Mouse (Mus musculus): Measurements from ENCODE around the gene Abce1. TPM values are rescaled to one million over a fixed set of nuclear protein-coding genes. Genes with fewer than 3 reads are reported as not detected.
"Not testable (repeated sequence)": the region's sequence is repeated elsewhere in the genome, so short reads cannot be mapped to it uniquely, and the experiment has no call there.

Gene Abce1
- polyA plus RNA-seq, 1 experiment from 2014 or later: 160 TPM

DNA sequence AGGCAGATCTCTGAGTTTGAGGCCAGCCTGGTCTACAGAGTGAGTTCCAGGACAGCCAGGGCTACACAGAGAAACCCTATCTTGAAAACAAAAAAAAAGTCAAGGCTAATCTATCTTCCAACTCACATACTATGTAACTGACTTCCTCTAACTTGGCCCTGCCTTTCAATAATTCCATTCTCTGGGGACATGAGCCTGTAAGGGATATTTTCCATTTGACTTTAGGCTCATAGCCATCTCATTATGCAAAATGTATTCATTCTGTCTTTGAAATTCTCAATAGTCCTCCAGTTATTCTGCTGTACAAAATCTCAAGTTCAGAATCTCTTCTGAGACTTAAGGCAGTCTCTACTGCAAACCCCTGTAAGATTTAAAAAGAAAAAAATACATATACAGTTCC lies 10.0 kb upstream of the Abce1 start:
- no peak overlapping the region for H3K4me2 ChIP-seq (ENCODE audit: low read depth, low read length)
- H3K4me3 ChIP-seq (ENCODE audit: low read depth, low read length): no peak overlapping the region
- no peak overlapping the region for H3K9ac ChIP-seq (replicated peaks; ENCODE audit: low read length)
- DNase-seq (ENCODE audit: low spot score) (no peak), ATAC-seq (replicated peaks; ENCODE audit: insufficient number of reproducible peaks, low FRiP score, low TSS enrichment, low read depth) (no peak)
- no peaks in the 10 kb centered on the region for H3K36me3 ChIP-seq (replicated peaks; ENCODE audit: control insufficient read depth, insufficient read depth, low read depth, low read length)
- no peaks in the 10 kb centered on the region for H3K27me3 ChIP-seq (ENCODE audit: control insufficient read depth, insufficient read depth, low read length)
- no peaks in the 10 kb centered on the region for H3K4me1 ChIP-seq (ENCODE audit: control insufficient read depth, insufficient read depth, low read length)
- H3K9me3 ChIP-seq (replicated peaks; ENCODE audit: control insufficient read depth, low read length): no peaks in the 10 kb centered on the region
- H3K27ac ChIP-seq (replicated peaks; ENCODE audit: low read depth, low read length): no peak overlapping the region

- whole genome bisulfite sequencing: 53% methylated on average over 5 of the region's 6 CpGs
- Histone ChIP-seq H3K27me3 (ENCODE audit: control insufficient read depth, insufficient read depth, low read length) (no peaks in the 10 kb centered on the region), H3K9ac (replicated peaks; ENCODE audit: low read length) (no peak overlapping the region), H3K27ac (replicated peaks; ENCODE audit: low read depth, low read length) (no peak overlapping the region), H3K4me3 (ENCODE audit: low read depth, low read length) (no peak overlapping the region), H3K4me2 (ENCODE audit: low read depth, low read length) (no peak overlapping the region), H3K9me3 (replicated peaks; ENCODE audit: control insufficient read depth, low read length) (no peaks in the 10 kb centered on the region), H3K36me3 (replicated peaks; ENCODE audit: control insufficient read depth, insufficient read depth, low read depth, low read length) (no peaks in the 10 kb centered on the region), H3K4me1 (ENCODE audit: control insufficient read depth, insufficient read depth, low read length) (no peaks in the 10 kb centered on the region)
- DNase-seq (ENCODE audit: low spot score) (no peak), ATAC-seq (replicated peaks; ENCODE audit: insufficient number of reproducible peaks, low FRiP score, low TSS enrichment, low read depth) (no peak)
Observed at GRCm38 (mm10) chr8:79712676-79713075, 1.1 kb upstream of the Abce1 start.

GRCm38 (mm10) chr8:79706687-79707086 lies 4.9 kb downstream of the Abce1 start:
- no peaks in the 10 kb centered on the region for H3K27me3 ChIP-seq (ENCODE audit: control insufficient read depth, insufficient read depth, low read length)
- H3K4me1 ChIP-seq (ENCODE audit: control insufficient read depth, insufficient read depth, low read length): no peaks in the 10 kb centered on the region
- peaks cover 11% of the 10 kb centered on the region; the same call in 1 of the 2 replicates for H3K36me3 ChIP-seq (replicated peaks; ENCODE audit: control insufficient read depth, insufficient read depth, low read depth, low read length)
- DNase-seq (ENCODE audit: low spot score): no peak
- no peak overlapping the region for H3K4me2 ChIP-seq (ENCODE audit: low read depth, low read length)
- H3K9ac ChIP-seq (replicated peaks; ENCODE audit: low read length): no peak overlapping the region
- 92% methylated on average over 3 of the region's 3 CpGs for WGBS
- no peak overlapping the region for H3K4me3 ChIP-seq (ENCODE audit: low read depth, low read length)
- no peak for ATAC-seq (replicated peaks; ENCODE audit: insufficient number of reproducible peaks, low FRiP score, low TSS enrichment, low read depth)
- no peak overlapping the region for H3K27ac ChIP-seq (replicated peaks; ENCODE audit: low read depth, low read length)
- no peaks in the 10 kb centered on the region for H3K9me3 ChIP-seq (replicated peaks; ENCODE audit: control insufficient read depth, low read length)

- H3K36me3 ChIP-seq (replicated peaks; ENCODE audit: control insufficient read depth, insufficient read depth, low read depth, low read length): peaks cover 11% of the 10 kb centered on the region
- ATAC-seq (replicated peaks; ENCODE audit: insufficient number of reproducible peaks, low FRiP score, low TSS enrichment, low read depth) (no peak), DNase-seq (ENCODE audit: low spot score) (no peak)
- no peak overlapping the region for H3K27ac ChIP-seq (replicated peaks; ENCODE audit: low read depth, low read length)
- no peaks in the 10 kb centered on the region for H3K4me1 ChIP-seq (ENCODE audit: control insufficient read depth, insufficient read depth, low read length)
- WGBS: 87% methylated on average over 2 of the region's 2 CpGs
- H3K9me3 ChIP-seq (replicated peaks; ENCODE audit: control insufficient read depth, low read length): no peaks in the 10 kb centered on the region
- no peak overlapping the region for H3K4me2 ChIP-seq (ENCODE audit: low read depth, low read length)
- H3K27me3 ChIP-seq (ENCODE audit: control insufficient read depth, insufficient read depth, low read length): no peaks in the 10 kb centered on the region
- H3K9ac ChIP-seq (replicated peaks; ENCODE audit: low read length): no peak overlapping the region
- H3K4me3 ChIP-seq (ENCODE audit: low read depth, low read length): no peak overlapping the region
Observed at GRCm38 (mm10) chr8:79692531-79692930, 19.0 kb downstream of the Abce1 start.

DNA sequence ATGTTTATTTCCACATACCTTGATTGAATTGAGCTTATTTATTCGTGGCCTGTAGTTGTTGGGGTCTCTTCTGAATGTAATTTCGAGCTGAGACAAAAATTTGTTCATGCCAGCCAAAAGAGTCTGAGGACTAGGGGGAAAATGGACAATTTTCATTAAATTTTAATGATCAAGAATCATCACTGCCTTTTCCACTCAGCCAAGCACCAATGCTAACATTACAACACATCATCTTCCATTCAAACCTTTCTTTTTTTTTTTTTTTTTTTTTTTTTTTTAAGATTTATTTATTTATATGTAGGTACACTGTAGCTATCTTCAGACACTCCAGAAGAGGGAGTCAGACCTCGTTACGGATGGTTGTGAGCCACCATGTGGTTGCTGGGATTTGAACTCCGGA lies 25.6 kb downstream of the Abce1 start:
- H3K36me3 ChIP-seq (replicated peaks; ENCODE audit: control insufficient read depth, insufficient read depth, low read depth, low read length); H3K4me1 ChIP-seq (ENCODE audit: control insufficient read depth, insufficient read depth, low read length); DNase-seq (ENCODE audit: low spot score); H3K27me3 ChIP-seq (ENCODE audit: control insufficient read depth, insufficient read depth, low read length); H3K4me3 ChIP-seq (ENCODE audit: low read depth, low read length); ATAC-seq (replicated peaks; ENCODE audit: insufficient number of reproducible peaks, low FRiP score, low TSS enrichment, low read depth); H3K4me2 ChIP-seq (ENCODE audit: low read depth, low read length); H3K9ac ChIP-seq (replicated peaks; ENCODE audit: low read length); H3K9me3 ChIP-seq (replicated peaks; ENCODE audit: control insufficient read depth, low read length); H3K27ac ChIP-seq (replicated peaks; ENCODE audit: low read depth, low read length): not testable (repeated sequence)
- WGBS: 95% methylated on average over 5 of the region's 5 CpGs

DNA sequence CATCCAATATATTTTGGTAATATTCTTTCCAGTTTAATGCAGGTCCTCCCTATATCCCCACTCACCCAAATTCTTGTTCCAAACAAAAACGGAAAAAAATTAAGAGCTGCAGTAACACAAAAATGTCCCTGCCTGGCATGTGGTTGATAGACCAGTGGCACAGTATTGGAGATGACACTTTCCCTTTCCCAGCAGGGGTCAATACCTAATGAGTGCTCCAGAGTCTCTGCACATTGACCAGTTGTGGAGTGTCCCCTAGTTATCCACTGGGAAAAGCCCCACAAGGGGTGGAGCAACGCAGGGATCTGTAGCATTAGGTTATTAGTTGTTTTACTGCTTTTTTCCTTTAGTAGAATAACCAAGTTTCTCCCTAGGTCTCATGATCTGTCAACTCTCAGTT lies 30.6 kb downstream of the Abce1 start:
- H3K9me3 ChIP-seq (replicated peaks; ENCODE audit: control insufficient read depth, low read length): no peaks in the 10 kb centered on the region
- no peak for ATAC-seq (replicated peaks; ENCODE audit: insufficient number of reproducible peaks, low FRiP score, low TSS enrichment, low read depth)
- H3K36me3 ChIP-seq (replicated peaks; ENCODE audit: control insufficient read depth, insufficient read depth, low read depth, low read length): peaks cover 3% of the 10 kb centered on the region
- DNase-seq (ENCODE audit: low spot score): no peak
- H3K27ac ChIP-seq (replicated peaks; ENCODE audit: low read depth, low read length): no peak overlapping the region
- 44% methylated on average over 2 of the region's 2 CpGs for WGBS
- H3K4me1 ChIP-seq (ENCODE audit: control insufficient read depth, insufficient read depth, low read length): no peaks in the 10 kb centered on the region
- H3K27me3 ChIP-seq (ENCODE audit: control insufficient read depth, insufficient read depth, low read length): no peaks in the 10 kb centered on the region
- peak overlapping the region; percentile 54 for H3K4me2 ChIP-seq (ENCODE audit: low read depth, low read length)
- peak overlapping the region; percentile 23 for H3K4me3 ChIP-seq (ENCODE audit: low read depth, low read length)
- H3K9ac ChIP-seq (replicated peaks; ENCODE audit: low read length): peak overlapping the region; percentile 37; the same call in 1 of the 2 replicates

DNA sequence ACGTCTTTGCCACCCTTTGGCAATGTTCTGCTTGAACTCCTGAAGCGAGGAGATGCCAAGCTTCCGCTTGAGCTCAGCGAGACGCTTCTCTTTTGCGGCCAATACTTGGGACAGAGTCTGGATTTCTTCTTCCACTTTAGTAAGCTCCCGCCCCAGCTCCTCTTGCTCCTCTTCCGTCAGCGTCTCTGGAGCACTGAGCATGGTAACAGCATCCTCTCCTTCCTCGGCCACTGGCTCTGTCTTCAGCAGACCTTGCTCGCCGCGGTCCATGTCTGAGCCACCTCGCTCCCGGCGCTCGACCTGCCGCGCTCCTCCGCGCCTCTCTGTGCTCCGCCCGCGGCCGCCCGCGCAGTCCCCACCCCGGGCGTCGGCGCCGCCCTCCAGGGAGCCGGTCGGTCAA lies 31.0 kb downstream of the Abce1 start:
- WGBS: 11% methylated on average over 34 of the region's 34 CpGs
- peak overlapping the region; percentile 23 for H3K4me3 ChIP-seq (ENCODE audit: low read depth, low read length)
- no peak overlapping the region for H3K27ac ChIP-seq (replicated peaks; ENCODE audit: low read depth, low read length)
- H3K27me3 ChIP-seq (ENCODE audit: control insufficient read depth, insufficient read depth, low read length): no peaks in the 10 kb centered on the region
- 0 out of 2 replicates have a peak, but pooled peaks have one; percentile 68 for ATAC-seq (replicated peaks; ENCODE audit: insufficient number of reproducible peaks, low FRiP score, low TSS enrichment, low read depth)
- H3K9me3 ChIP-seq (replicated peaks; ENCODE audit: control insufficient read depth, low read length): no peaks in the 10 kb centered on the region
- peak overlapping the region; percentile 37; the same call in 1 of the 2 replicates for H3K9ac ChIP-seq (replicated peaks; ENCODE audit: low read length)
- H3K4me2 ChIP-seq (ENCODE audit: low read depth, low read length): peak overlapping the region; percentile 54
- peak; percentile 11 for DNase-seq (ENCODE audit: low spot score)
- peaks cover 3% of the 10 kb centered on the region for H3K36me3 ChIP-seq (replicated peaks; ENCODE audit: control insufficient read depth, insufficient read depth, low read depth, low read length)
- no peaks in the 10 kb centered on the region for H3K4me1 ChIP-seq (ENCODE audit: control insufficient read depth, insufficient read depth, low read length)

- not testable (repeated sequence) for H3K36me3 ChIP-seq (replicated peaks; ENCODE audit: control insufficient read depth, insufficient read depth, low read depth, low read length); H3K4me2 ChIP-seq (ENCODE audit: low read depth, low read length); H3K27ac ChIP-seq (replicated peaks; ENCODE audit: low read depth, low read length); H3K4me3 ChIP-seq (ENCODE audit: low read depth, low read length); H3K27me3 ChIP-seq (ENCODE audit: control insufficient read depth, insufficient read depth, low read length); ATAC-seq (replicated peaks; ENCODE audit: insufficient number of reproducible peaks, low FRiP score, low TSS enrichment, low read depth); H3K4me1 ChIP-seq (ENCODE audit: control insufficient read depth, insufficient read depth, low read length); H3K9me3 ChIP-seq (replicated peaks; ENCODE audit: control insufficient read depth, low read length); DNase-seq (ENCODE audit: low spot score); H3K9ac ChIP-seq (replicated peaks; ENCODE audit: low read length)
- 45% methylated on average over 10 of the region's 10 CpGs for WGBS
Observed at GRCm38 (mm10) chr8:79680083-79680482, 31.5 kb downstream of the Abce1 start.

Data from embryonic facial prominence, embryonic 11.5 days (tissue).